Mouse (Mus musculus) bone marrow macrophage, adult 2 months (primary cell): ENCODE measurements around the gene Epx.

ENCODE experiments used
- CTCF ChIP-seq: IDR thresholded peaks from 2 replicates; pipeline ENCODE4 v1.5.1; 2012; ENCODE audit warnings: low read depth, mild to moderate bottlenecking, low read length, moderate library complexity
- POLR2A ChIP-seq: IDR thresholded peaks from 2 replicates; pipeline ENCODE4 v1.6.1; 2012; ENCODE audit warnings: mild to moderate bottlenecking, low read depth, low read length, borderline replicate concordance

- TF ChIP-seq CTCF (no peak), POLR2A (no peak)
These were observed 33.9 kb downstream of the Epx start for GRCm38 (mm10) chr11:87841436-87841835.
